Mouse (Mus musculus): ENCODE measurements around the gene Ctr9. TPM values are rescaled to one million over a fixed set of nuclear protein-coding genes. Genes with fewer than 3 reads are reported as not detected.
A peak's percentile ranks its signal among the peaks of the same experiment; 100 is the strongest.

Ctr9 gene
- total RNA-seq (2014; fragmentation: Nextera tagmentation), result 59.5 and 61.8 TPM in 2 replicates
- total RNA-seq (2017), result 63.9 and 68.7 TPM in 2 replicates
- polyA plus RNA-seq (2012), result 12.4 and 15.1 TPM in 2 replicates

DNA sequence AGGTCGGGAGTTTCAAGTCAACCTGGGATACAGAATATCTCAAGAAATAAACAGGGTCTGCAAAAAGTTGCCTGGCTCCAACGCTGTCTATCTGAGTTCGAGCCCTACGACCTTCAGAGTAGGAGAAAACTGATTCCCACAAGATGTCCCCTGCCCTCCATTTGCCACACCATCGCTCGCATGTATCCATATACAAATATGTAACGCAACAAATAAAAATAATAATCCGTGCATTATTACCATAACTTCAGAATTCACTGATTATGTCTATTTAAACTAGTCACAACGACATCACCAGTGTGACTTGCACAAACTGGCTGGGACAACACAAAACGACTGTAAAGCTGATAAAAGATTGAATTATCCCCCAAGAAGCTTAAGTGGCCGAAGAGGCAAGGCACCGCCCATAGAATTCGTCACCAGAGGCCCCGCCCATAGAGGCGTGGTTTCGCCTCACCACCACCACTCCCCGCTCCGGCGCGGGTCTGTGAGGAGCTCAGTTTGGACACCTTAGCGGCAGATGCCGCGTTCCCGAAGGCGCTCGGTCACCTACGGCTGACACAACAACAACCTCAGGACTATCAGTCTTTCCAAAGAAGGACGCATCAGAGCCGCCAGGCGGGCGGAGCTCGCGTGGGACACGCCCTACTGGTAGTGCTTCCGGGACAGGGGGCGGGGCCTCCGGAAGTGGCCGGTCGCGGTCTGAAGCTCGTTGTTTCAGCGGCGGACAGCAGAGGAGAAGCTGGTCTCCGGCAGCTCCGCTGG is at the start of gene Ctr9:
Gene Ctr9 (plus strand): TSS at position 671 of the 765 bp plus-strand sequence.
- Histone ChIP-seq H3K36me3 (replicated peaks) (peaks cover 32% of the 10 kb centered on the region), H3K27me3 (ENCODE audit: insufficient read depth, low read length) (peaks cover 6% of the 10 kb centered on the region; the same call in 1 of the 2 replicates), H3K9me3 (replicated peaks) (no peaks in the 10 kb centered on the region), H3K4me1 (ENCODE audit: insufficient read depth, low read depth, low read length) (peaks cover 26% of the 10 kb centered on the region), H3K4me3 (ENCODE audit: low read depth, low read length) (peak within 1 kb of the TSS; percentile 93)
- ATAC-seq (ENCODE audit: extremely low read depth, insufficient number of reproducible peaks, low FRiP score, poor library complexity, severe bottlenecking), result peak; percentile 89
- TF ChIP-seq GATA2 (IDR thresholded peaks at IDR 0.05; ENCODE audit: borderline replicate concordance, low read depth, low read length), result no peak
- no peak for TF ChIP-seq GATA1 (IDR thresholded peaks at IDR 0.05; ENCODE audit: borderline replicate concordance, low read length)
- no peak for TF ChIP-seq POLR2AphosphoS5 (IDR thresholded peaks at IDR 0.05; ENCODE audit: insufficient replicate concordance, low read depth, low read length)
- TF ChIP-seq CTCF (IDR thresholded peaks at IDR 0.05; ENCODE audit: low read depth, low read length), result no peak
- no peak for TF ChIP-seq TAL1 (conservative IDR thresholded peaks at IDR 0.05; ENCODE audit: low read depth, low read length)
- peak; percentile 85 for DNase-seq (ENCODE audit: low spot score)

DNA sequence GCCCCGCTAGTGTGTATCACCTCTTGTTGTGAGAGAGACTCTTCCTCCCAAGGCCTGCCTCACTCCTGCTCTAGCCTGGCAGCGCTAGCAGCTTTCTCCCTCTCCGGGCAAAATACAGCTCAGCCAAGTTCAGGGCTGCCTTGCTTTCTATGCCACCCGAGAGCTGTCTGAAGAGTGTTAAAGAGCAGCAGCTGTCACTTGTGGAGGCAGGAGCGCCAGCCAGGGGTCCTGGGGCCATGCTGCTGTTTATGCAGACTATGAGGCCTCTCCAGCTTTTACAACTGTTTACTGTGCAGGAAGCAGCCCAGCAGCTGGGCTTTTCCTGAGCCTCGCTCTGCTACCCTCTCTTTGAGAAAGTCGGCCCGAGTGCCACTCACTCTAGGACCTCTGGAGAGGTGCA is 47.7 kb upstream of the Ctr9 start:
- TF ChIP-seq POLR2AphosphoS5 (IDR thresholded peaks at IDR 0.05; ENCODE audit: insufficient replicate concordance, low read depth, low read length) (no peak), TAL1 (conservative IDR thresholded peaks at IDR 0.05; ENCODE audit: low read depth, low read length) (no peak), CTCF (IDR thresholded peaks at IDR 0.05; ENCODE audit: low read depth, low read length) (no peak), GATA2 (IDR thresholded peaks at IDR 0.05; ENCODE audit: borderline replicate concordance, low read depth, low read length) (no peak), GATA1 (IDR thresholded peaks at IDR 0.05; ENCODE audit: borderline replicate concordance, low read length) (no peak)
- ATAC-seq (ENCODE audit: extremely low read depth, insufficient number of reproducible peaks, low FRiP score, poor library complexity, severe bottlenecking), result no peak
- H3K4me3 ChIP-seq (ENCODE audit: low read depth, low read length), result no peak overlapping the region
- H3K4me1 ChIP-seq (ENCODE audit: insufficient read depth, low read depth, low read length), result no peaks in the 10 kb centered on the region
- no peak for DNase-seq (ENCODE audit: low spot score)
- no peaks in the 10 kb centered on the region for H3K9me3 ChIP-seq (replicated peaks)
- no peaks in the 10 kb centered on the region for H3K36me3 ChIP-seq (replicated peaks)
- peaks cover 26% of the 10 kb centered on the region for H3K27me3 ChIP-seq (ENCODE audit: insufficient read depth, low read length)

DNA sequence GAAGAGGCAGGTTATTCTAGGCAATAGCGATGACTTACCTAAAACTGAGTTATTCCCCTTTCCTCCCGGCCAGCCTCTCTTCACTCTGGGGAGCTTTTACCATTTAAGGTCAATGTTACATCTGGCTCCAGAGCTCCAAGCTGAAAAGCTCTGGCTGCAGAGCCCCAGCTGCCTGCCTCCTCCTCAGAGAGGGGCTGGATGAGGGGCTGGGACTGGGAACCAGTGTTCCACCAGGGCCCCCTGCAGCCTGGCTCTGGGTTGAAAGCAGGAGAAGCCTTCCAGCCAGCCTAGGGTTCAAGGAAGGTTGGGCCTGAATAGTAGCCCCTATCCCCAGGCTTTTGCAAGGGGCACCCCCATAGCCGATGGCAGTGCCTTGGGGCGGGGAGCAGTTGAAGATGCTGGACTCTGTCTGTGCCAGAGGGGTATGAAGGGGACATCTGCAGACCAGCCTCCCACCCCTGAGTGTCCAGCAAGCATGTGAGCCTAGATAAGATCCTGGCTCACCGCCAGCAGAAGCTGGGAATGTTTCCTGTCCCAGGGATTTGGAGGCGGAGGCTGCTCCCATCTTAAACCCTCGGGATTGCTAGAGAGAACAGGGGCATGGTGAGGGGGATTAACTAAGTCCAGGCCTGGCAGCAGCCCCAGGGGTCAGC is 46.6 kb upstream of the Ctr9 start, which contains the start of gene Mrvi1:
Gene Mrvi1 (minus strand): TSS at position 409 of the 653 bp plus-strand sequence.
- DNase-seq (ENCODE audit: low spot score), result no peak
- Histone ChIP-seq H3K36me3 (replicated peaks) (no peaks in the 10 kb centered on the region), H3K4me3 (ENCODE audit: low read depth, low read length) (no peak within 1 kb of the TSS), H3K9me3 (replicated peaks) (no peaks in the 10 kb centered on the region), H3K27me3 (ENCODE audit: insufficient read depth, low read length) (peaks cover 23% of the 10 kb centered on the region), H3K4me1 (ENCODE audit: insufficient read depth, low read depth, low read length) (no peaks in the 10 kb centered on the region)
- ATAC-seq (ENCODE audit: extremely low read depth, insufficient number of reproducible peaks, low FRiP score, poor library complexity, severe bottlenecking), result no peak
- TF ChIP-seq GATA1 (IDR thresholded peaks at IDR 0.05; ENCODE audit: borderline replicate concordance, low read length) (no peak), TAL1 (conservative IDR thresholded peaks at IDR 0.05; ENCODE audit: low read depth, low read length) (no peak), POLR2AphosphoS5 (IDR thresholded peaks at IDR 0.05; ENCODE audit: insufficient replicate concordance, low read depth, low read length) (no peak), CTCF (IDR thresholded peaks at IDR 0.05; ENCODE audit: low read depth, low read length) (no peak), GATA2 (IDR thresholded peaks at IDR 0.05; ENCODE audit: borderline replicate concordance, low read depth, low read length) (no peak)

DNA sequence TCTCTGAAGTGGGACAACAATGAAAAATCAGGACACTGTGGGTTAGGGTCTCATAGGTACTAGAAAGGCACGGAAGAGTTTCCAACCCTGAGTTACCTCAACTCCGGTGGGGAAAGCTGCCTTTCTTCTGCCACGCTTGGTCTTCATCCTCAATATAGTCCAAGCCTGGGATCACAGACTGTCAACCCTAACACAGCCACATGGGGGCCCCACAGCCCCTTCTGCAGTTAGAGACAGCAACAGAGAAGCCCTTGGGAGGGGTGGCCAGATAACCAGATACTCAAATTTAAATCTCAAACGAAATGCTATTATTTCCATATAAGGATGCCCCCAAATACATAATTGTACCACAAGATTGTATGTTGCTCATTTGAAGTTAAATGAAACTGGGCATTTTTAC is 46.0 kb upstream of the Ctr9 start:
- Histone ChIP-seq H3K4me1 (ENCODE audit: insufficient read depth, low read depth, low read length) (no peaks in the 10 kb centered on the region), H3K36me3 (replicated peaks) (no peaks in the 10 kb centered on the region), H3K9me3 (replicated peaks) (no peaks in the 10 kb centered on the region), H3K4me3 (ENCODE audit: low read depth, low read length) (no peak overlapping the region), H3K27me3 (ENCODE audit: insufficient read depth, low read length) (peaks cover 23% of the 10 kb centered on the region)
- TF ChIP-seq POLR2AphosphoS5 (IDR thresholded peaks at IDR 0.05; ENCODE audit: insufficient replicate concordance, low read depth, low read length) (no peak), GATA2 (IDR thresholded peaks at IDR 0.05; ENCODE audit: borderline replicate concordance, low read depth, low read length) (no peak), CTCF (IDR thresholded peaks at IDR 0.05; ENCODE audit: low read depth, low read length) (no peak; the same call in 1 of the 2 replicates), GATA1 (IDR thresholded peaks at IDR 0.05; ENCODE audit: borderline replicate concordance, low read length) (no peak), TAL1 (conservative IDR thresholded peaks at IDR 0.05; ENCODE audit: low read depth, low read length) (no peak)
- no peak for DNase-seq (ENCODE audit: low spot score)
- ATAC-seq (ENCODE audit: extremely low read depth, insufficient number of reproducible peaks, low FRiP score, poor library complexity, severe bottlenecking), result no peak

DNA sequence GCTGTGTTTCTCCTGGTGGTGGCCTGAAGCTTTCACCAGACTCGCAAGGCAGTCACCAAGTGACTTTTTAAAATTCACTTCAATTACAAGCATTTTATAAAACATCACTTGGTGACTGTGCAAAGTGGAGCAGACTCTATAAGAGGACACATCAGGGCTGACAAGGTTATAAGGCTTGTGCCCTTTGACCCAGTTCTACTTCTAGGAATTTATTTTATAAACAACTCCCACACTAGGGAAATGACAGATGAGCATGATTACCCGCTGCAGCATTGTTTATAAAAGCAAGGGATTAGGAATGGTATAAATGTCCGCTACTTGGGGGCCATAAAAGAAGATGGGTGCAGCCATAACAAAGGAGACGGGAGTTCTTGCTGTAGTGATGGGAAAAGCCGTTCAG is 45.1 kb upstream of the Ctr9 start:
- Histone ChIP-seq H3K9me3 (replicated peaks) (no peaks in the 10 kb centered on the region), H3K27me3 (ENCODE audit: insufficient read depth, low read length) (peaks cover 23% of the 10 kb centered on the region), H3K36me3 (replicated peaks) (no peaks in the 10 kb centered on the region), H3K4me1 (ENCODE audit: insufficient read depth, low read depth, low read length) (no peaks in the 10 kb centered on the region), H3K4me3 (ENCODE audit: low read depth, low read length) (no peak overlapping the region)
- ATAC-seq (ENCODE audit: extremely low read depth, insufficient number of reproducible peaks, low FRiP score, poor library complexity, severe bottlenecking), result no peak
- TF ChIP-seq GATA1 (IDR thresholded peaks at IDR 0.05; ENCODE audit: borderline replicate concordance, low read length) (no peak), POLR2AphosphoS5 (IDR thresholded peaks at IDR 0.05; ENCODE audit: insufficient replicate concordance, low read depth, low read length) (no peak), TAL1 (conservative IDR thresholded peaks at IDR 0.05; ENCODE audit: low read depth, low read length) (no peak), CTCF (IDR thresholded peaks at IDR 0.05; ENCODE audit: low read depth, low read length) (no peak), GATA2 (IDR thresholded peaks at IDR 0.05; ENCODE audit: borderline replicate concordance, low read depth, low read length) (no peak)
- DNase-seq (ENCODE audit: low spot score), result no peak
